Mouse (Mus musculus) cortical plate, adult 2 months (tissue): ENCODE results near the gene Sephs1.

Source experiments
- CTCF ChIP-seq: fragments of 200-500 bp; IDR thresholded peaks from 2 replicates; pipeline ENCODE4 v1.5.1; 2011; ENCODE audit warnings: mild to moderate bottlenecking, control low read depth, low read length; ENCODE audit not compliant: insufficient read depth; ENCODE audit errors: extremely low read depth
- POLR2A ChIP-seq: fragments of 200-500 bp; IDR thresholded peaks from 2 replicates; pipeline ENCODE4 v1.6.1; 2011; ENCODE audit warnings: mild to moderate bottlenecking, low read length, control low read depth; ENCODE audit not compliant: insufficient read depth; ENCODE audit errors: extremely low read depth

- TF ChIP-seq CTCF, result no peak
- TF ChIP-seq POLR2A, result peak; percentile 67; the same call in 1 of the 2 replicates
Measured at GRCm38 (mm10) chr2:4918860-4919739, 37.7 kb downstream of the Sephs1 start, which contains the start of gene Phyh.
